Mouse (Mus musculus) embryo, embryonic 10 days (tissue): ENCODE results near the gene Kdm4c.
A peak's percentile ranks its signal among the peaks of the same experiment; 100 is the strongest.

Experiments
- DNase-seq: peaks from one replicate; pipeline ENCODE4 v3.0.0-alpha.2; 2015; ENCODE audit warnings: low spot score

The Kdm4c gene

GRCm38 (mm10) chr4:74312858-74313257 lies 70.6 kb downstream of the Kdm4c start:
- DNase-seq: no peak

DNA sequence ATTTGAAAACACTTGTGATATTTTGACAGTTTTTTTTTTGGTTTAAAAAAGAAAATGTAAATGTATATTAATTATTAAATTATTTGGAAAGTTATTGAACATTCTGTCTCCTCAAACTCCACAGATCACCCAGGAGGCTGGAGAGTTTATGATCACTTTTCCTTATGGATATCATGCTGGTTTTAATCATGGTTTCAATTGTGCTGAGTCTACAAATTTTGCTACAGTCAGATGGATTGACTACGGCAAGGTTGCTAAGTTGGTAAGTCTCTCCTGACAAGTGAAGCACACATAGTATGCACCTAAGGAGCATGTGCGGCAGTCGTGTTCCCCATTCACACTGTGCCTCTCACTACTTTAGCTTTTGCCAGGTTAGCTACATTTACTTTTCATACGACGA lies 73.1 kb downstream of the Kdm4c start:
- DNase-seq: no peak

- DNase-seq: no peak
Observed at GRCm38 (mm10) chr4:74319313-74319712, 77.0 kb downstream of the Kdm4c start.

GRCm38 (mm10) chr4:74357479-74357878 lies 115.2 kb downstream of the Kdm4c start:
- DNase-seq: no peak

- no peak for DNase-seq
Observed at GRCm38 (mm10) chr4:74360274-74360673, 118.0 kb downstream of the Kdm4c start.

- no peak for DNase-seq
Observed at GRCm38 (mm10) chr4:74386583-74386982, 144.3 kb downstream of the Kdm4c start.

GRCm38 (mm10) chr4:74393162-74393561 lies 150.9 kb downstream of the Kdm4c start:
- no peak for DNase-seq

- no peak for DNase-seq
Observed at GRCm38 (mm10) chr4:74396562-74396961, 154.3 kb downstream of the Kdm4c start.

DNA sequence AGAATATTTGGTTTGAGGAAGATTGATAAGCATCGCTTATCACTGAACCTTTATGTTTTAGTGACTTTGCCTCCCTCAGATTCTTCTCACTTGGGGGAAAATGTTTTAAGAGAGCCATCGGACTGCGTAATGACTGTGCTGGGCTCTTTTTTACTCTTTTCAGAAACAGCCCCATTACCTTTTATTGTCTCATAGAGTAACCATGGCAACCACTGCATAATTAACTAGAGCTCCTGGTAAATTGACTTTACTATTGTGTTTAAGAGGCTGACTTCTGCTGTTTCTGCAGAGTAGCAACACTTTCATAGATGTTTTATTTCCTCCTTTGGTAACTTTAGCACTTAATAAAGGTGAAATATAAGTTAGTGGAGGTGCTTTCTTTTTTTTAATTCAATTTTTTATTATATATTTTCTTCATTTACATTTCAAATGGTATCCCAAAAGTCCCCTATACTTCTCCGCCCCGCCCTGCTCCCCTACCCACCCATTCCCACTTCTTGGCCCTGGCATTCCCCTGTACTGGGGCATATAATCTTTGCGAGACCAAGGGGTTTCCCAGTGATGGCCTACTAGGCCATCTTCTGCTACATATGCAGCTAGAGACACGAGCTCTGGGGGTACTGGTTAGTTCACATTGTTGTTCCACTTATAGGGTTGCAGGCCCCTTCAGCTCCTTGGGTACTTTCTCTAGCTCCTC lies 159.5 kb downstream of the Kdm4c start:
- peak; percentile 6 for DNase-seq

DNA sequence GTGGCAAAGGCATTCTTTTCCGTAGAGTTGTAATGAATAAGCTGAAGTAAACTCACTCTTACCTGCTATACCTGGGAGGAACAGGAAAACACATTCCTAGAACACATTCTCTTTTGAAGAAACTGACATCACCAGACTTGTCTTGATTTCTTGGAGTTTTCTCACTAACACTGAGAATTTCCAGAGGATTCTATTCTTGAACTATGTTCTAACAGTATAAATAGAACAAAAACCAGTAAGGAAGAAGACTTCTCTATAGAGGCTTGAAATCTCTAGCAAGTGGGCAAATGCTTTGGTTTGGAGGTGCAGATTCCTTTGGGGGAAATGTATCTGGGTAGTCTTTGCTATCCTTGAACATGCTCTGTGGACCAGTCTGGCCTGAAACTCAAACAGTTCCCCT lies 166.4 kb downstream of the Kdm4c start:
- no peak for DNase-seq

GRCm38 (mm10) chr4:74419794-74420193 lies 177.5 kb downstream of the Kdm4c start:
- no peak for DNase-seq
